Mouse (Mus musculus): Measurements from ENCODE around the gene Hebp1.

DNA sequence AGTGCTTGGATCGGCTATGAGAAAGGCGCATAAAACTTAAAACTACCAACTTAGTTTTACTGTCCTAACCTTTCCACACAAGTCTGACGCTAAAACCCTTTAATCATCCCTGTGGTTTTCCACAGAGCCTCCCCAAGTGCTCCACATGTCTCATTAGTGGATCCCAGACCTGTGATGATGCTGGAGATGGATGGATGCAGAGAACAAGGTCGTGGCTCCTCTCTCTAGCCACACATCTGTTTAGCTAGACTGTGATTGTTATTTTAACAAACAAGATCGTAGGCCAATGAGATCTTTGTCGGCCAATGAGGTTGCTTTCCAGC, 84.7 kb downstream of the Hebp1 start:
- TF ChIP-seq CTCF (IDR thresholded peaks at IDR 0.05; ENCODE audit: low read depth, low read length) (no peak), POLR2A (IDR thresholded peaks at IDR 0.05; ENCODE audit: extremely low read depth, insufficient read depth, low read length) (no peak)
